Mouse (Mus musculus) bone marrow, adult 2 months (tissue): Measurements from ENCODE around the gene Cd2bp2.

Experiments
- CTCF ChIP-seq: fragments of 200-500 bp; IDR thresholded peaks from 2 replicates; pipeline ENCODE4 v1.5.1; 2011; ENCODE audit warnings: low read length, control low read depth; ENCODE audit not compliant: control insufficient read depth, insufficient read depth
- POLR2A ChIP-seq: fragments of 200-500 bp; IDR thresholded peaks from 2 replicates; pipeline ENCODE4 v1.6.1; 2011; ENCODE audit warnings: low read depth, mild to moderate bottlenecking, control low read depth, low read length, borderline replicate concordance; ENCODE audit not compliant: control insufficient read depth

DNA sequence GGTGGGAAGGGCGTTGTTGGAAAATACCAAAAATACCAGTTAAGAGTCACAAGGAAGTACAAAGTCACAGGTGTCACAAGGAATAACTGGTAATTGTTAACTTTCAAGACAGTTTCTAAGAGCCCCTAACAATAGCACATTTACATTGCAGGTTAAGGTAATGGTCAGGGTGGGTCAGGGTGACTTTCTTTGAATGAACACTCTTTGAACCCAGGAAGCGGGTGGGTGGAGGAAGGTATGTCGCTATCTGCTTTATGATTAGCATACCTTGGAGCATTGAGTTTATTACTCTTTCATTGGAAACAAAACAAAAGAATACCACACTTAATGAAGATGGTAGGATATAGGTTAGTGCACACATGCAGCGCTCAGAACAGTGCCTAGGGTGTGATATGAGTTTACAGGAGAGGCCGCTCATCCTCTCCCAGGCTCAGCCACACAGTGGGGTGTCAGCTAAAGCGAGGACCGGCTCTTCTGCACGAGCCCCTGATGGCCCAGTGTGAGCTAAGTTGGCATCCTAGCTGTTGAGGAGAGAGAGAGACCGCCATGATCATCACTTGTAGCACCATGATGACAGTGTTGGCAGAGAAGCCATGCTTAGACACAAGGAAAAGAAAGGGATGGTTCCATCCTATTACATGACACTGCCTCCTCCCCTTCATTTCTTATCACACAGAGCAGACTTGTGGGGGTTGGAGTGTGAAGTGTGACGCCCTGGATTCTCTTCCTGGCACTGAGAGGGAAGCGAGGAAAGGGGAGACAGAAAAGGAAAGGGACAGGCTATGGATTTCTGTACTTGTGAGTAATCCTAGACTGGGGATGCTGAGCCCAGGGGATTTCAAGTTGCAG is 29.5 kb upstream of the Cd2bp2 start:
- TF ChIP-seq POLR2A (no peak), CTCF (no peak)
